Mouse (Mus musculus) MEL (cell line): ENCODE data around the gene Atp6v1d. TPM values are rescaled to one million over a fixed set of nuclear protein-coding genes. Genes with fewer than 3 reads are reported as not detected.

Experiments
- DNase-seq: peaks from one replicate; pipeline ENCODE4 v3.0.0; 2011; ENCODE audit warnings: low read depth, low spot score
- H3K27ac ChIP-seq: 2 replicates; pipeline ENCODE4 v1.5.1; 2012; ENCODE audit warnings: low read depth, mild to moderate bottlenecking, control low read depth, low read length, moderate library complexity; ENCODE audit not compliant: control insufficient read depth
- H3K27me3 ChIP-seq, 2 experiments: fragments of 150-350 bp in 1 of 2; sonication (generic) in 1 of 2; 2 replicates each; pipeline ENCODE4 v1.6.1; 2012; ENCODE audit warnings: low read length in 2 of 2, mild to moderate bottlenecking in 2 of 2, improper control_type of control experiment in 1 of 2, moderate library complexity in 1 of 2; ENCODE audit not compliant: insufficient read depth in 2 of 2, control insufficient read depth in 1 of 2
- H3K36me3 ChIP-seq, 2 experiments: 2 replicates each; pipeline ENCODE4 v1.6.1; 2012 to 2014; ENCODE audit warnings: low read length in 2 of 2, improper control_type of control experiment in 1 of 2, inconsistent platforms in 1 of 2, mild to moderate bottlenecking in 1 of 2; ENCODE audit not compliant: insufficient read depth in 2 of 2, control insufficient read depth in 1 of 2
- H3K4me1 ChIP-seq, 2 experiments: fragments of 150-350 bp in 1 of 2; sonication (generic) in 1 of 2; 2 replicates each; pipeline ENCODE4 v1.6.1; 2012; ENCODE audit warnings: low read length in 2 of 2, improper control_type of control experiment in 1 of 2, mild to moderate bottlenecking in 1 of 2; ENCODE audit not compliant: insufficient read depth in 2 of 2, control insufficient read depth in 1 of 2
- H3K4me3 ChIP-seq, 2 experiments: fragments of 150-350 bp in 1 of 2; sonication (generic) in 1 of 2; 2 replicates each; pipeline ENCODE4 v1.5.1; 2012; ENCODE audit warnings: low read depth in 2 of 2, low read length in 2 of 2, mild to moderate bottlenecking in 2 of 2, moderate library complexity in 2 of 2, control low read depth in 1 of 2, improper control_type of control experiment in 1 of 2; ENCODE audit not compliant: control insufficient read depth in 1 of 2, insufficient read depth in 1 of 2
- H3K79me2 ChIP-seq: 2 replicates; pipeline ENCODE4 v1.6.1; 2012; ENCODE audit warnings: mild to moderate bottlenecking, low read length, moderate library complexity; ENCODE audit not compliant: control insufficient read depth, poor library complexity, insufficient read depth
- H3K9ac ChIP-seq: 2 replicates; pipeline ENCODE4 v1.6.1; 2012; ENCODE audit warnings: low read depth, mild to moderate bottlenecking, control low read depth, low read length, moderate library complexity; ENCODE audit not compliant: control insufficient read depth, poor library complexity, severe bottlenecking
- H3K9me3 ChIP-seq: fragments of 150-350 bp; sonication (generic); replicated peaks from 2 replicates; pipeline ENCODE4 v1.6.1; 2012; ENCODE audit warnings: mild to moderate bottlenecking, low read length, improper control_type of control experiment, moderate library complexity; ENCODE audit not compliant: insufficient read depth
- BHLHE40 ChIP-seq: IDR thresholded peaks from 2 replicates; pipeline ENCODE4 v1.6.1; 2012; ENCODE audit warnings: low read depth, mild to moderate bottlenecking, inconsistent platforms, low read length, improper control_type of control experiment, borderline replicate concordance
- CHD1 ChIP-seq: IDR thresholded peaks from 2 replicates; pipeline ENCODE4 v1.6.1; 2012; ENCODE audit warnings: low read depth, mild to moderate bottlenecking, inconsistent platforms, low read length, improper control_type of control experiment
- CHD2 ChIP-seq: IDR thresholded peaks from 2 replicates; pipeline ENCODE4 v1.6.1; 2011; ENCODE audit warnings: low read length, improper control_type of control experiment
- CTCF ChIP-seq, 3 experiments: IDR thresholded peaks in 2 of 3; conservative IDR thresholded peaks in 1 of 3; 2 replicates each; pipeline ENCODE4 v1.5.1; 2011 to 2012; ENCODE audit warnings: low read length in 3 of 3, low read depth in 2 of 3, mild to moderate bottlenecking in 2 of 3, improper control_type of control experiment in 1 of 3, inconsistent platforms in 1 of 3, mixed read lengths in 1 of 3, moderate library complexity in 1 of 3; ENCODE audit not compliant: control insufficient read depth in 1 of 3, insufficient read depth in 1 of 3, poor library complexity in 1 of 3, severe bottlenecking in 1 of 3
- E2F4 ChIP-seq: IDR thresholded peaks from 2 replicates; pipeline ENCODE4 v1.6.1; 2011; ENCODE audit warnings: low read depth, low read length, improper control_type of control experiment, borderline replicate concordance
- ELF1 ChIP-seq: IDR thresholded peaks from 2 replicates; pipeline ENCODE4 v1.6.1; 2014; ENCODE audit warnings: low read depth, mild to moderate bottlenecking, inconsistent platforms, low read length, improper control_type of control experiment, moderate library complexity
- EP300 ChIP-seq, 2 experiments: IDR thresholded peaks; 2 replicates each; pipeline ENCODE4 v1.6.1; 2011; ENCODE audit warnings: improper control_type of control experiment in 2 of 2, low read length in 2 of 2, low read depth in 1 of 2, mild to moderate bottlenecking in 1 of 2
- ETS1 ChIP-seq: IDR thresholded peaks from 2 replicates; pipeline ENCODE4 v1.6.1; 2012; ENCODE audit warnings: low read depth, mild to moderate bottlenecking, inconsistent platforms, low read length, improper control_type of control experiment, moderate library complexity
- GABPA ChIP-seq: IDR thresholded peaks from 2 replicates; pipeline ENCODE4 v1.6.1; 2012; ENCODE audit warnings: low read depth, mild to moderate bottlenecking, inconsistent platforms, low read length, improper control_type of control experiment, moderate library complexity
- GATA1 ChIP-seq: IDR thresholded peaks from 2 replicates; pipeline ENCODE4 v1.6.1; 2011; ENCODE audit warnings: low read depth, low read length, improper control_type of control experiment
- HCFC1 ChIP-seq: IDR thresholded peaks from 2 replicates; pipeline ENCODE4 v1.6.1; 2012; ENCODE audit warnings: low read depth, mild to moderate bottlenecking, inconsistent platforms, low read length, improper control_type of control experiment, moderate library complexity
- KAT2A ChIP-seq: conservative IDR thresholded peaks from 2 replicates; pipeline ENCODE4 v1.6.1; 2012; ENCODE audit warnings: low read depth, low read length, improper control_type of control experiment, inconsistent platforms
- MAFK ChIP-seq: IDR thresholded peaks from 2 replicates; pipeline ENCODE4 v1.6.1; 2011; ENCODE audit warnings: low read depth, mild to moderate bottlenecking, low read length, improper control_type of control experiment, borderline replicate concordance
- MAX ChIP-seq: IDR thresholded peaks from 2 replicates; pipeline ENCODE4 v1.6.1; 2011; ENCODE audit warnings: low read length, improper control_type of control experiment
- MAZ ChIP-seq: IDR thresholded peaks from 2 replicates; pipeline ENCODE4 v1.6.1; 2012; ENCODE audit warnings: low read depth, mild to moderate bottlenecking, inconsistent platforms, low read length, improper control_type of control experiment
- MXI1 ChIP-seq: IDR thresholded peaks from 2 replicates; pipeline ENCODE4 v1.6.1; 2011; ENCODE audit warnings: mild to moderate bottlenecking, low read depth, low read length, improper control_type of control experiment
- MYB ChIP-seq: IDR thresholded peaks from 2 replicates; pipeline ENCODE4 v1.6.1; 2011; ENCODE audit warnings: mild to moderate bottlenecking, low read depth, low read length, improper control_type of control experiment
- MYC ChIP-seq: IDR thresholded peaks from 2 replicates; pipeline ENCODE4 v1.6.1; 2011; ENCODE audit warnings: low read depth, mild to moderate bottlenecking, low read length, improper control_type of control experiment, moderate library complexity
- NELFE ChIP-seq: IDR thresholded peaks from 2 replicates; pipeline ENCODE4 v1.6.1; 2011; ENCODE audit warnings: low read depth, low read length, improper control_type of control experiment
- NRF1 ChIP-seq: IDR thresholded peaks from 2 replicates; pipeline ENCODE4 v1.6.1; 2014; ENCODE audit warnings: low read depth, mild to moderate bottlenecking, inconsistent platforms, low read length, improper control_type of control experiment, moderate library complexity; ENCODE audit not compliant: poor library complexity, insufficient read depth, severe bottlenecking
- POLR2A ChIP-seq, 2 experiments: IDR thresholded peaks; 2 replicates each; pipeline ENCODE4 v1.6.1; 2011 to 2012; ENCODE audit warnings: low read length in 2 of 2, mild to moderate bottlenecking in 2 of 2, control low read depth in 1 of 2, improper control_type of control experiment in 1 of 2, low read depth in 1 of 2, moderate library complexity in 1 of 2; ENCODE audit not compliant: control insufficient read depth in 1 of 2, insufficient read depth in 1 of 2, poor library complexity in 1 of 2
- POLR2AphosphoS2 ChIP-seq: IDR thresholded peaks from 2 replicates; pipeline ENCODE4 v1.6.1; 2011; ENCODE audit warnings: low read length, improper control_type of control experiment
- POLR2AphosphoS5 ChIP-seq: IDR thresholded peaks from 2 replicates; pipeline ENCODE4 v1.6.1; 2012; ENCODE audit warnings: low read depth, borderline replicate concordance, mild to moderate bottlenecking, inconsistent platforms, low read length, moderate library complexity, mixed read lengths
- RAD21 ChIP-seq: IDR thresholded peaks from 2 replicates; pipeline ENCODE4 v1.6.1; 2011; ENCODE audit warnings: mild to moderate bottlenecking, low read depth, low read length, improper control_type of control experiment
- RCOR1 ChIP-seq: IDR thresholded peaks from 2 replicates; pipeline ENCODE4 v1.6.1; 2012; ENCODE audit warnings: low read depth, mild to moderate bottlenecking, inconsistent platforms, low read length, improper control_type of control experiment
- SIN3A ChIP-seq: IDR thresholded peaks from 2 replicates; pipeline ENCODE4 v1.6.1; 2012; ENCODE audit warnings: low read length, improper control_type of control experiment, inconsistent platforms
- SMC3 ChIP-seq: IDR thresholded peaks from 2 replicates; pipeline ENCODE4 v1.6.1; 2011; ENCODE audit warnings: low read depth, low read length, improper control_type of control experiment
- TAL1 ChIP-seq: IDR thresholded peaks from 2 replicates; pipeline ENCODE4 v1.6.1; 2012; ENCODE audit warnings: mild to moderate bottlenecking, inconsistent platforms, low read length, moderate library complexity, mixed read lengths
- TBP ChIP-seq: IDR thresholded peaks from 2 replicates; pipeline ENCODE4 v1.8.0; 2011; ENCODE audit warnings: low read depth, low read length, improper control_type of control experiment
- TCF12 ChIP-seq: IDR thresholded peaks from 2 replicates; pipeline ENCODE4 v1.6.1; 2014; ENCODE audit warnings: low read depth, mild to moderate bottlenecking, inconsistent platforms, low read length, improper control_type of control experiment, moderate library complexity
- UBTF ChIP-seq: IDR thresholded peaks from 2 replicates; pipeline ENCODE4 v1.6.1; 2012; ENCODE audit warnings: low read depth, mild to moderate bottlenecking, inconsistent platforms, low read length, improper control_type of control experiment, moderate library complexity, borderline replicate concordance; ENCODE audit not compliant: insufficient read depth
- USF1 ChIP-seq: IDR thresholded peaks from 2 replicates; pipeline ENCODE4 v1.6.1; 2014; ENCODE audit warnings: low read depth, mild to moderate bottlenecking, inconsistent platforms, low read length, improper control_type of control experiment, moderate library complexity
- USF2 ChIP-seq, 2 experiments: IDR thresholded peaks; 2 replicates each; pipeline ENCODE4 v1.6.1; 2011 to 2012; ENCODE audit warnings: improper control_type of control experiment in 2 of 2, low read length in 2 of 2, borderline replicate concordance in 1 of 2, inconsistent platforms in 1 of 2, low read depth in 1 of 2, mild to moderate bottlenecking in 1 of 2; ENCODE audit not compliant: insufficient read depth in 1 of 2
- ZC3H11A ChIP-seq: IDR thresholded peaks from 2 replicates; pipeline ENCODE4 v1.6.1; 2012; ENCODE audit warnings: low read depth, mild to moderate bottlenecking, inconsistent platforms, low read length, improper control_type of control experiment
- ZNF384 ChIP-seq: IDR thresholded peaks from 2 replicates; pipeline ENCODE4 v1.6.1; 2012; ENCODE audit warnings: low read depth, mild to moderate bottlenecking, inconsistent platforms, low read length, improper control_type of control experiment
- polyA plus RNA-seq, 2 experiments: library from polyadenylated mRNA; stranded (reverse) in 1 of 2; unstranded in 1 of 2; fragments of >175 nt in 1 of 2; fragments of >200 nt in 1 of 2; gene quantifications; 2 replicates each; pipeline versions ENCODE4 v1.2.1 to v1.2.4; 2012; ENCODE audit warnings: low replicate concordance in 2 of 2, low read depth in 1 of 2; ENCODE audit not compliant: insufficient read length in 2 of 2, insufficient read depth in 1 of 2, missing spikeins in 1 of 2
- total RNA-seq: library from RNA; depleted of rRNA; stranded (reverse); fragments of 300-350 nt; gene quantifications from 2 replicates; pipeline ENCODE4 v1.2.3, GENCODE M21; 2012; rRNA removed

Atp6v1d gene
- 27.0 and 28.0 TPM in 2 replicates for total RNA-seq
- polyA plus RNA-seq: 10 to 100 TPM in 1 of 2 experiments, not detected in 1; 51.7 TPM

DNA sequence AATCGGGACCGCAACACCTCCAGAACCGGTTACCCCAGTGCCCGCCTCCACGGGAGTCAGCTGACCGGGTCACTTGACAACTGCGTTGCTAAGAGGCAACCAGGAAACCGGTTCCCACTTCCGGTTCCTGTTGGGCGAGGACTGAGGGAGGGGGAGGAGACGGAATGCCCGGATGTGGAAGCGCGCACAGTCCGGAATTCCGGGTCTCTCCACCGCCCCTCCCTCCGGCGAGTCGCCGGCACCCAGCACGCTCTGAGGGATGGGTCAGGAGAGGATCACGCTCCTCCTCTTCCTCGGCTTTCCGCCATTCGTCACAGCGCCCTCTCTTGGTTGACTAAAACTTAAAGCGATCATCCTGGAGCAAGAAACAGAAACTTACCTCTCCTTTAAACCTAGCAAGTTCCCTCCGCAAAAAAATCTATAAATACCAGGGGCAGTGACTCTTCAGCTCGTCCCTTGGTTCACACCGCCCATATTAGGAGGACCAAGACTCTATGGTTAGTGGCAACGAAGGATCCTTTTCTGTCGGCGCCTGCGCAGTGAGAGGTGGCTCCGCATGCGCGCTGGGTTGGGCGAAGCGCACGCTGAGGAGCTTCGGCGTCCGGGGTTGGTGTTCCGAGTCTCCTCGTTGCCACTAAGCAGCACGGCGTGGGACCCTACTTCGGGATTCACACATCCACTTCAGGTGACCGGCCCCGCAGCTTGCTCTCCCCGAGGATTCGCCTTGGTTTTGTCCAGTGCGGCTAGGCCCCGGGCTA, at the start of gene Atp6v1d, which contains the start of gene Eif2s1:
TSS of gene Atp6v1d (minus strand) at position 143 of the 758 bp plus-strand sequence.
TSS of gene Eif2s1 (plus strand) at position 324 of the 758 bp plus-strand sequence.
- H3K9me3 ChIP-seq: no peaks in the 10 kb centered on the region
- DNase-seq: peak; percentile 99
- peaks cover 0 to 11% of the 10 kb centered on the region in 2 experiments; a peak in 2 of 4 replicates for H3K4me1 ChIP-seq
- H3K9ac ChIP-seq: peak within 1 kb of the TSS; percentile 91
- no peaks in the 10 kb centered on the region for H3K27me3 ChIP-seq
- peak within 1 kb of the TSS; percentile 89 for H3K27ac ChIP-seq
- H3K4me3 ChIP-seq: peak within 1 kb of the TSS; percentile 88 to 95
- H3K36me3 ChIP-seq: peaks cover 5 to 22% of the 10 kb centered on the region in 2 experiments; a peak in 3 of 4 replicates
- H3K79me2 ChIP-seq: peaks cover 48% of the 10 kb centered on the region
- peak; percentile 76 for TF ChIP-seq TBP
- TF ChIP-seq KAT2A: peak; percentile 61; the same call in 1 of the 2 replicates
- peak; percentile 94 for TF ChIP-seq MYC
- TF ChIP-seq RCOR1: no peak
- TF ChIP-seq SMC3: no peak
- no peak for TF ChIP-seq GABPA
- no peak for TF ChIP-seq MAFK
- TF ChIP-seq USF2 (IDR thresholded peaks at IDR 0.05; ENCODE audit: borderline replicate concordance in 1 of 2, insufficient read depth in 1 of 2, low read depth in 1 of 2, low read length in 2 of 2): peak; percentile 41 to 89; a peak in 3 of 4 replicates
- no peak for TF ChIP-seq CHD2
- TF ChIP-seq POLR2AphosphoS2: peak; percentile 62; the same call in 1 of the 2 replicates
- TF ChIP-seq TCF12: peak; percentile 42; the same call in 1 of the 2 replicates
- TF ChIP-seq NRF1: peak; percentile 87
- TF ChIP-seq CTCF (IDR thresholded peaks at IDR 0.05 in 2 of 3, conservative IDR thresholded peaks at IDR 0.05 in 1 of 3; ENCODE audit: control insufficient read depth in 1 of 3, insufficient read depth in 1 of 3, low read depth in 2 of 3, low read length in 3 of 3, poor library complexity in 1 of 3, severe bottlenecking in 1 of 3): peak; percentile 68 to 81 (median 81)
- TF ChIP-seq BHLHE40: no peak
- TF ChIP-seq USF1: peak; percentile 98
- TF ChIP-seq TAL1: no peak
- TF ChIP-seq POLR2AphosphoS5: no peak
- TF ChIP-seq ZC3H11A: no peak
- no peak for TF ChIP-seq MYB
- TF ChIP-seq UBTF: no peak
- TF ChIP-seq HCFC1: peak; percentile 89
- no peak; a peak in 1 of 4 replicates for TF ChIP-seq EP300 (IDR thresholded peaks at IDR 0.05; ENCODE audit: low read depth in 1 of 2, low read length in 2 of 2)
- TF ChIP-seq MXI1: peak; percentile 86
- TF ChIP-seq ELF1: peak; percentile 99
- peak; percentile 97 for TF ChIP-seq NELFE
- no peak for TF ChIP-seq ZNF384
- peak; percentile 76 for TF ChIP-seq ETS1
- peak; percentile 79 to 90 for TF ChIP-seq POLR2A (IDR thresholded peaks at IDR 0.05; ENCODE audit: control insufficient read depth in 1 of 2, insufficient read depth in 1 of 2, low read depth in 1 of 2, low read length in 2 of 2, poor library complexity in 1 of 2)
- no peak for TF ChIP-seq RAD21
- TF ChIP-seq CHD1: no peak
- peak; percentile 80 for TF ChIP-seq MAX
- TF ChIP-seq SIN3A: peak; percentile 94
- peak; percentile 24; the same call in 1 of the 2 replicates for TF ChIP-seq MAZ
- TF ChIP-seq GATA1: no peak
- no peak for TF ChIP-seq E2F4
